Mouse (Mus musculus) liver, embryonic 14.5 days (tissue): Measurements from ENCODE around the gene Id2. TPM values are rescaled to one million over a fixed set of nuclear protein-coding genes. Genes with fewer than 3 reads are reported as not detected.
A peak's percentile ranks its signal among the peaks of the same experiment; 100 is the strongest.

ENCODE experiments used
- ATAC-seq: fragments of 200-750 bp; cut with Nextera tagmentation; 2 replicates; pipeline ENCODE4 v1.8.0; 2017; ENCODE audit warnings: moderate number of reproducible peaks, mild to moderate bottlenecking, moderate library complexity; ENCODE audit not compliant: insufficient read depth
- DNase-seq, 3 experiments: peaks; one replicate each; pipeline ENCODE4 v3.0.0-alpha.2; 2012 to 2013; ENCODE audit warnings: low read depth in 3 of 3, low spot score in 3 of 3
- H3K27ac ChIP-seq: fragments of 300-500 bp; sonication (generic); 2 replicates; pipeline ENCODE4 v1.5.1; 2014; ENCODE audit warnings: moderate library complexity, mild to moderate bottlenecking, control low read depth, inconsistent platforms
- H3K27me3 ChIP-seq: fragments of 300-500 bp; sonication (generic); 2 replicates; pipeline ENCODE4 v1.6.1; 2014; ENCODE audit warnings: mild to moderate bottlenecking, low read length, moderate library complexity; ENCODE audit not compliant: control insufficient read depth, insufficient read depth
- H3K36me3 ChIP-seq: fragments of 300-500 bp; sonication (generic); replicated peaks from 2 replicates; pipeline ENCODE4 v1.6.1; 2014; ENCODE audit warnings: low read depth; ENCODE audit not compliant: control insufficient read depth, insufficient read depth
- H3K4me1 ChIP-seq, 2 experiments: fragments of 200-500 bp in 1 of 2; fragments of 300-500 bp in 1 of 2; sonication (generic) in 1 of 2; replicated peaks; 2 replicates each; pipeline ENCODE4 v1.6.1; 2012 to 2014; ENCODE audit warnings: antibody characterized with exemption in 1 of 2, inconsistent platforms in 1 of 2, low read length in 1 of 2; ENCODE audit not compliant: control insufficient read depth in 2 of 2, insufficient read depth in 2 of 2
- H3K4me2 ChIP-seq: fragments of 300-500 bp; sonication (generic); 2 replicates; pipeline ENCODE4 v1.6.1; 2014; ENCODE audit warnings: low read depth, mild to moderate bottlenecking, control low read depth, moderate library complexity
- H3K4me3 ChIP-seq, 2 experiments: fragments of 200-500 bp in 1 of 2; fragments of 300-500 bp in 1 of 2; sonication (generic) in 1 of 2; 2 replicates each; pipeline ENCODE4 v1.5.1; 2012 to 2014; ENCODE audit warnings: low read depth in 2 of 2, low read length in 2 of 2, mild to moderate bottlenecking in 2 of 2, control low read depth in 1 of 2, inconsistent platforms in 1 of 2, moderate library complexity in 1 of 2; ENCODE audit not compliant: insufficient read depth in 1 of 2
- H3K9ac ChIP-seq: fragments of 300-500 bp; sonication (generic); replicated peaks from 2 replicates; pipeline ENCODE4 v1.6.1; 2014; ENCODE audit warnings: mild to moderate bottlenecking, control low read depth, moderate library complexity
- H3K9me3 ChIP-seq: fragments of 300-500 bp; sonication (generic); 2 replicates; pipeline ENCODE4 v1.6.1; 2016; ENCODE audit warnings: low read length, mixed read lengths; ENCODE audit not compliant: control insufficient read depth
- CTCF ChIP-seq: IDR thresholded peaks from 2 replicates; pipeline ENCODE4 v1.5.1; 2016; ENCODE audit warnings: antibody characterized with exemption, low read depth, control low read depth
- EP300 ChIP-seq: IDR thresholded peaks from 2 replicates; pipeline ENCODE4 v1.6.1; 2016; ENCODE audit warnings: antibody characterized with exemption, low read depth
- WGBS: fragments of 180-500 bp; shearing (Covaris S2); extraction: QIAGEN DNeasy Blood & Tissue Kit; methylation state at CpG from one replicate; pipeline ENCODE4 v1.1.7; 2014; ENCODE audit not compliant: insufficient replicate concordance; 5-methylcytosine and 5-hydroxymethylcytosine counted together
- polyA plus RNA-seq, 2 experiments: library from polyadenylated mRNA; depleted of rRNA in 1 of 2; stranded (reverse) in 1 of 2; unstranded in 1 of 2; fragments of >200 nt; fragmentation: Nextera tagmentation in 1 of 2; extraction: Ambion mirVana in 1 of 2; gene quantifications; 2 replicates each; pipeline versions ENCODE4 v1.2.1 to v1.2.3; 2012 to 2014

The Id2 gene
- polyA plus RNA-seq, 2 experiments = 46.3 to 114 TPM

- Histone ChIP-seq H3K4me2 (no peak overlapping the region), H3K27ac (no peak overlapping the region), H3K36me3 (no peaks in the 10 kb centered on the region), H3K4me1 (peaks cover 0 to 18% of the 10 kb centered on the region in 2 experiments; a peak in 2 of 4 replicates), H3K4me3 (no peak overlapping the region), H3K9ac (no peak overlapping the region), H3K27me3 (no peaks in the 10 kb centered on the region), H3K9me3 (no peaks in the 10 kb centered on the region)
- no peak for DNase-seq
- 46% methylated on average over 7 of the region's 7 CpGs for WGBS
- no peak for TF ChIP-seq CTCF
- no peak for TF ChIP-seq EP300
- ATAC-seq = no peak
Measured at GRCm38 (mm10) chr12:25141311-25141710, 44.4 kb upstream of the Id2 start.

GRCm38 (mm10) chr12:25140115-25140514 is 43.2 kb upstream of the Id2 start:
- H3K4me1 ChIP-seq = peaks cover 0 to 18% of the 10 kb centered on the region in 2 experiments; a peak in 2 of 4 replicates
- no peak overlapping the region for H3K4me3 ChIP-seq
- DNase-seq = peak in 2 of 3 experiments; percentile 24 to 26
- TF ChIP-seq EP300 (no peak), CTCF (no peak)
- H3K9me3 ChIP-seq = no peaks in the 10 kb centered on the region
- ATAC-seq = peak; percentile 60; the same call in 1 of the 2 replicates
- H3K36me3 ChIP-seq = no peaks in the 10 kb centered on the region
- no peak overlapping the region for H3K27ac ChIP-seq
- 0 out of 2 replicates have a peak overlapping the region, but pooled peaks have one; percentile 6 for H3K4me2 ChIP-seq
- no peak overlapping the region for H3K9ac ChIP-seq
- no peaks in the 10 kb centered on the region for H3K27me3 ChIP-seq
- WGBS = 57% methylated on average over 6 of the region's 6 CpGs

GRCm38 (mm10) chr12:25138616-25139015 is 41.7 kb upstream of the Id2 start:
- H3K4me2 ChIP-seq = no peak overlapping the region

GRCm38 (mm10) chr12:25132046-25132445 is 35.1 kb upstream of the Id2 start:
- no peak overlapping the region for H3K9ac ChIP-seq
- peaks cover 0 to 26% of the 10 kb centered on the region in 2 experiments; a peak in 3 of 4 replicates for H3K4me1 ChIP-seq
- H3K4me2 ChIP-seq = no peak overlapping the region
- H3K9me3 ChIP-seq = no peaks in the 10 kb centered on the region
- ATAC-seq (peak; percentile 73), DNase-seq (peak in 2 of 3 experiments; percentile 5 to 20)
- no peaks in the 10 kb centered on the region for H3K27me3 ChIP-seq
- H3K4me3 ChIP-seq = no peak overlapping the region
- no peaks in the 10 kb centered on the region for H3K36me3 ChIP-seq
- no peak for TF ChIP-seq EP300
- no peak for TF ChIP-seq CTCF
- WGBS = 42% methylated on average over 12 of the region's 12 CpGs
- H3K27ac ChIP-seq = no peak overlapping the region

More at GRCm38 (mm10) chr12:25138616-25139015, 41.7 kb upstream of the Id2 start:
- DNase-seq (no peak), ATAC-seq (no peak)
- no peak for TF ChIP-seq CTCF
- TF ChIP-seq EP300 = no peak
- Histone ChIP-seq H3K36me3 (no peaks in the 10 kb centered on the region), H3K4me1 (peaks cover 0 to 14% of the 10 kb centered on the region in 2 experiments; a peak in 2 of 4 replicates), H3K27me3 (no peaks in the 10 kb centered on the region), H3K4me3 (no peak overlapping the region), H3K9ac (no peak overlapping the region), H3K9me3 (no peaks in the 10 kb centered on the region), H3K27ac (no peak overlapping the region)
- WGBS = 72% methylated on average over 4 of the region's 4 CpGs

- H3K4me1 ChIP-seq = peaks cover 0 to 27% of the 10 kb centered on the region in 2 experiments; a peak in 3 of 4 replicates
- TF ChIP-seq CTCF (no peak), EP300 (no peak)
- no peak overlapping the region for H3K9ac ChIP-seq
- H3K4me3 ChIP-seq = no peak overlapping the region
- no peak overlapping the region for H3K4me2 ChIP-seq
- WGBS = 59% methylated on average over 4 of the region's 4 CpGs
- no peaks in the 10 kb centered on the region for H3K36me3 ChIP-seq
- H3K9me3 ChIP-seq = no peaks in the 10 kb centered on the region
- DNase-seq (no peak), ATAC-seq (no peak)
- no peaks in the 10 kb centered on the region for H3K27me3 ChIP-seq
- no peak overlapping the region for H3K27ac ChIP-seq
Measured at GRCm38 (mm10) chr12:25127629-25128028, 30.7 kb upstream of the Id2 start.
